Mouse (Mus musculus): Measurements from ENCODE around the gene Lamp2. TPM values are rescaled to one million over a fixed set of nuclear protein-coding genes. Genes with fewer than 3 reads are reported as not detected.
A peak's percentile ranks its signal among the peaks of the same experiment; 100 is the strongest.
"Not testable (repeated sequence)": the region's sequence is repeated elsewhere in the genome, so short reads cannot be mapped to it uniquely, and the experiment has no call there.

Lamp2 gene
- total RNA-seq, 2 experiments from 2014 or later, result 62.5 to 65.5 TPM

- intact Hi-C loops (cut with DNase I), result loop anchor here (5.0 to 10.0 kb wide), 2 partner anchors 186 to 353 kb away; partner anchors contain the start of genes Rhox11 and Tmem255a
- DNase-seq (ENCODE audit: low spot score in 2 of 2), result peak; percentile 82 to 86
These were observed 18.0 kb downstream of the Lamp2 start for GRCm38 (mm10) chrX:38438147-38438791.

GRCm38 (mm10) chrX:38429455-38429854, 26.8 kb downstream of the Lamp2 start:
- DNase-seq (ENCODE audit: low spot score in 2 of 2), result no peak
- intact Hi-C loops (cut with DNase I), result no loop called here

DNA sequence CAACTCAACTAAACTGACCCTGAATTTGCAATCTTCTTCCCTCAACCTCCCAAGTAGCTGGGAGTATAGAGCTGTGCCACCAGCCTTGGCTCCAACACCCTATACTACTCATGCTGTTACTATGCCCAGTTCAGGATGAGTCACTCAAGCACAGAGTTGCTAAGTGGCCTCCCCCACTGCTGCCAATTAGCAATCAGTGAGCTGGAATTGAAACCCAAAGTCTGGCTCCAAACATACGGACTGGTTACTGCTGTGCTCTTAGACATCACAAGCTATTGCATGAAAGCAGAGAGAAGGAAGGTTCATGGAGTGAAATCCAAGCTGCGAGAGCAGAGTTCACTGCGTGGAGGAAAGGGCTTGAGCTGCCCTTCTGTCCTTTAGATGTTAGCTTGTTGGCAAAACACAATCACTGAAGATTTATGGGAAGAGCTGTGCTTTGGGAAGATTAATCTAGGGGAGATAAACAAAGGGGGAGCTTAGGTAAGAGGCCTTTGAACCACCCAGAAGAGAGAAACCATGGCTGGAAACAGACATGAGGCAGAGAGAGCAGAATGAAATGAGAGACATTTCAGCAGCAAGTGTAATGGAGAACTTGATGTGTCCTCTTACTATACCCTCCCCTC, 27.3 kb downstream of the Lamp2 start:
- DNase-seq (ENCODE audit: low spot score in 2 of 2), result no peak
- intact Hi-C loops (cut with DNase I), result no loop called here

GRCm38 (mm10) chrX:38426043-38426442, 30.2 kb downstream of the Lamp2 start:
- intact Hi-C loops (cut with DNase I), result no loop called here
- DNase-seq (ENCODE audit: low spot score in 2 of 2), result no peak

DNA sequence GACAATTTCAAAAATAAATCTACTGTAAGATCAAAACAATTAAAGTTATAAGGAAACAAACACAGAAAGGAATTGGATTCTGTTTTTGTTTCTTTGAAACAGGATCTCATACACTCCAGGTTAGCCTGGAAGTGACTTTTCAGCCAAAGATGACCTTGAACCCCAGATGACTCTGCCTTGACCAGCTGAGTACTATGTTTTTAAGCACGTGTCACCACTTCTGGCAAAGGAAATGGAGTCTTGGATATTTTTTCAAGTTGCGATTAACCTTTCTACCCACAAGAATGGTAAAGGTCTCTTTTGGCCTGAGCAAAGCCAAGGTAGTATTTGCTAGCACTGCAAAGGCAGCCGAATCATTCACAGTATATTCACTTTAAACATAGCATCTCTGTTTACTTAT, 33.2 kb downstream of the Lamp2 start:
- DNase-seq (ENCODE audit: low spot score in 2 of 2), result no peak
- intact Hi-C loops (cut with DNase I), result no loop called here

DNA sequence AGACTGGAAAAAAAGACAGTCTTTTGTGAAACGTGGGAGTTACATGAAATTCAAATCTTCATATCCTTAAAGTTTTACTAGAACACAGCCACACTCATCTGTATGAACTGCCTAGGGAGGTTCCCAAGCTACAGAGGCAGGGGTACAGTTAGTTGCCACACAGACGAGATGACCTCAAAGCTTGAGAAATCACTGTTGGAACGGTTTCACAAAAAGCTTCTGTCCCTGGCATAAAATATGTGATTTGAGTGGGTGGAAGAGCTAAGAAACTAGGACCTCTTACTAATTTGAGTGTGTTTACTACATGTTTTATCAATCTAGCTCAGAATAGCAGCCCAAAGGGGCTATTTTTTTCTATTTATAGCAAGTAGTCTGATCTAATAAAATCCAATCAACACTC, 33.9 kb downstream of the Lamp2 start:
- no peak for DNase-seq (ENCODE audit: low spot score in 2 of 2)
- intact Hi-C loops (cut with DNase I), result no loop called here

GRCm38 (mm10) chrX:38403879-38404278, 52.4 kb downstream of the Lamp2 start:
- no peak for DNase-seq (ENCODE audit: low spot score in 2 of 2)
- intact Hi-C loops (cut with DNase I), result no loop called here

DNA sequence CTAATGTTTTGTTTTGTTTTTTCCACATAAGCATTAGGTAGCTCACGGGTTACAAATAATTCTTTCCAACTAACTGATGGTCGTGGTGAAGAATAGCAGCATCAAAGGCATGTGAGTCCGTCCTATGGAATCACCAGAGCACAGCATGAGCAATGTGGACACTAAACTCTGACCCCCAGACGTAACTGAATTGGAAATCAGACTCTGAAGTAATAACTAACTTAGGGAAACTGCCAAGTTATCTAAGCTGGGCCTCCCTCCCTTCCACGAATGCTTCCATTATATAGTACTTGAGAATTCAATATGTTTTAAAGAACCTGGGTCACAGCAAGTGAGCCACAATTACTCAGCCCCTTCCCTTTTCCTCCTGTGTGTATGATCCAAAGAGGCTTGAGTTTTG, 53.3 kb downstream of the Lamp2 start:
- intact Hi-C loops (cut with DNase I), result no loop called here
- no peak for DNase-seq (ENCODE audit: low spot score in 2 of 2)

DNA sequence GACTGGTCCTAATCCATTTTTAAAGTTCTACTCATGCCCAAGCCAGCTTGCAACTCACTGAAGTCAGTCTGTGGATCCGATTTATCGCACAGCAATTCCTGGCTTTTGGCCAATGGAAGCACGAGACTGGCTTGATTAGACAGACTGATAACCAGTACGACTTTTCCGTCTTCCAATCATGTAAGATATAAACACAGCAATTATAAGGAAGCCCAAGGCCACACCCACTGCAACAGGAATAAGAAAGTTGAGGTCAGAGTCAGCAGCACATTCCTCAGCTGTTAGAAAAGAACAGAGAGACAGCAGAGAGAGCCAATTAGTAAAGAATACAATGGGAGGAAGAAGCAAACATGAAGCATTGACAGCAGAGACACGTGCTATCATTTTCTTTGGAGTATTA, 54.2 kb downstream of the Lamp2 start:
- intact Hi-C loops (cut with DNase I), result no loop called here
- peak in 1 of 2 experiments; percentile 3 for DNase-seq (ENCODE audit: low spot score in 2 of 2)

- intact Hi-C loops (cut with DNase I), result no loop called here
These were observed 55.6 kb downstream of the Lamp2 start for GRCm38 (mm10) chrX:38400616-38401015.

DNA sequence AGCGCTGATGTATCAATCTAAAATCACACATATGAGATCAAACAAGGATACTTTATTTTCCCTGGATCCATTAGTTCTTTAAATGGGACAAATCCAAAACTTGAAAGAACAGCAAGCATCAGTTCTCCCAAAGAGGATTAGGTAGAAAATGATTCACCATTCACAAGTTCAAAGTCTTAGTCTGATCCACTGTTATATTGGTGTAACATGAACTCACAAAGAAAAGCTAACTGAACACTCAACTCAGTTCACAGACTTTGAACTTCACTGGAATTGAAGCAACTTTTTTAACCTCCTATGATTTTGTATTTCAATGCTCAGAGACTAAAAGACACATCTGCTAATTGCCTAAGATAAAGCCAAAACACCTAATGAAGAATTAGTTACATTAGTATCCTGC, 56.6 kb downstream of the Lamp2 start:
- no peak for DNase-seq (ENCODE audit: low spot score in 2 of 2)
- intact Hi-C loops (cut with DNase I), result no loop called here

More at GRCm38 (mm10) chrX:38400616-38401015, 55.6 kb downstream of the Lamp2 start:
- no peak for DNase-seq (ENCODE audit: low spot score in 2 of 2)

- intact Hi-C loops (cut with DNase I); DNase-seq (ENCODE audit: low spot score in 2 of 2): not testable (repeated sequence)
These were observed 83.1 kb downstream of the Lamp2 start for GRCm38 (mm10) chrX:38373169-38373568.

DNA sequence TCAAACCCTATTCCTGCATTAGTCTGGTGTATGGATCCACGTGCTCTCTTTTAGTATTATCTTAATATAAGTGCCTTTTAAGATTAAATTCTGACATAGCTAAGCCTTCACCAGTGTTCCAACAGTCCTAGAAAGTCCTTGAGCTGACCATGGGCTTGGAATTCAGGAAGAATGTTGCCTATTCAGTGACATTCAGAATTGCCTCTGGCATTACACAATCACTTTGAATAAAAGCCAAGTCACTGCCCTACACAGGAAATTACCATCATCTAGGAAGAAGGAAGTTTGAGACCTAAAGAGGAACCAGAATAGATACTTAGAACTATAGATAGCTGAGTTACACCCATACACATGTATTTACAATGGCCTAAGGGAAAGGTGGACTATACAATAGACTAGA, 91.6 kb downstream of the Lamp2 start:
- intact Hi-C loops (cut with DNase I); DNase-seq (ENCODE audit: low spot score in 2 of 2): not testable (repeated sequence)

GRCm38 (mm10) chrX:38362016-38362415, 94.2 kb downstream of the Lamp2 start:
- intact Hi-C loops (cut with DNase I), result no loop called here
- no peak for DNase-seq (ENCODE audit: low spot score in 2 of 2)

Other genes starting within 250 kb of the Lamp2 start
- gene Tmem255a, start 204.0 kb downstream of the Lamp2 start, total RNA-seq (2021), result 10 to 100 TPM; 10.5 to 20.8 TPM
- not detected for gene Atp1b4, start 140.3 kb downstream of the Lamp2 start, total RNA-seq (2021)
- gene Cul4b, start 119.7 kb upstream of the Lamp2 start, total RNA-seq (2021), result 10 to 100 TPM; 37.2 to 41.7 TPM
- gene Mcts1, start 144.1 kb upstream of the Lamp2 start, total RNA-seq (2021), result 10 to 100 TPM; 76.0 to 76.2 TPM
- gene C1galt1c1, start 178.6 kb upstream of the Lamp2 start, total RNA-seq (2021), result 10 to 100 TPM; 20.6 to 20.7 TPM